Mouse (Mus musculus): Measurements from ENCODE around the gene Tnrc6b. TPM values are rescaled to one million over a fixed set of nuclear protein-coding genes. Genes with fewer than 3 reads are reported as not detected.
A peak's percentile ranks its signal among the peaks of the same experiment; 100 is the strongest.

Tnrc6b gene
- polyA plus RNA-seq, 1 experiment = 9.4 TPM

GRCm38 (mm10) chr15:80742991-80743474, 31.9 kb downstream of the Tnrc6b start:
- H3K36me3 ChIP-seq (ENCODE audit: control insufficient read depth, insufficient read depth) = no peaks in the 10 kb centered on the region
- no peaks in the 10 kb centered on the region for H3K27me3 ChIP-seq (ENCODE audit: control insufficient read depth, insufficient read depth, insufficient read length)
- H3K4me3 ChIP-seq (ENCODE audit: insufficient read depth, poor library complexity, severe bottlenecking) = no peak overlapping the region
- TF ChIP-seq MAX (IDR thresholded peaks at IDR 0.05) (peak; percentile 12), MYOD1 (IDR thresholded peaks at IDR 0.05; ENCODE audit: control insufficient read depth, insufficient read length, low read depth) (no peak), MYOG (IDR thresholded peaks at IDR 0.05; ENCODE audit: control insufficient read depth, extremely low read depth, insufficient read length) (no peak), USF1 (IDR thresholded peaks at IDR 0.05; ENCODE audit: low read depth) (no peak), CEBPB (IDR thresholded peaks at IDR 0.05; ENCODE audit: low read depth) (no peak), FOSL1 (IDR thresholded peaks at IDR 0.05; ENCODE audit: insufficient read depth, low read length, poor library complexity, severe bottlenecking) (no peak)
- no peak overlapping the region for H3ac ChIP-seq (ENCODE audit: control insufficient read depth, insufficient read length, low read depth)
- no peaks in the 10 kb centered on the region for H3K79me3 ChIP-seq (ENCODE audit: low read depth)
- no peaks in the 10 kb centered on the region for H3K79me2 ChIP-seq (ENCODE audit: control insufficient read depth, insufficient read depth)

GRCm38 (mm10) chr15:80743606-80744005, 32.5 kb downstream of the Tnrc6b start:
- Histone ChIP-seq H3K27me3 (ENCODE audit: control insufficient read depth, insufficient read depth, insufficient read length) (no peaks in the 10 kb centered on the region), H3K36me3 (ENCODE audit: control insufficient read depth, insufficient read depth) (no peaks in the 10 kb centered on the region), H3K79me2 (ENCODE audit: control insufficient read depth, insufficient read depth) (no peaks in the 10 kb centered on the region), H3K4me3 (ENCODE audit: insufficient read depth, poor library complexity, severe bottlenecking) (no peak overlapping the region), H3ac (ENCODE audit: control insufficient read depth, insufficient read length, low read depth) (no peak overlapping the region), H3K79me3 (ENCODE audit: low read depth) (no peaks in the 10 kb centered on the region)
- no peak for TF ChIP-seq CTCF (IDR thresholded peaks at IDR 0.05; ENCODE audit: control insufficient read depth, insufficient read depth, insufficient read length)
- TF ChIP-seq MYOD1 (IDR thresholded peaks at IDR 0.05; ENCODE audit: control insufficient read depth, insufficient read length, low read depth) = no peak
- TF ChIP-seq CEBPB (IDR thresholded peaks at IDR 0.05; ENCODE audit: low read depth) = no peak
- TF ChIP-seq FOSL1 (IDR thresholded peaks at IDR 0.05; ENCODE audit: insufficient read depth, low read length, poor library complexity, severe bottlenecking) = no peak
- TF ChIP-seq MYOG (IDR thresholded peaks at IDR 0.05; ENCODE audit: control insufficient read depth, extremely low read depth, insufficient read length) = no peak
- no peak for TF ChIP-seq USF1 (IDR thresholded peaks at IDR 0.05; ENCODE audit: low read depth)
- no peak for TF ChIP-seq MAX (IDR thresholded peaks at IDR 0.05)

- Histone ChIP-seq H3K79me2 (ENCODE audit: control insufficient read depth, insufficient read depth) (no peaks in the 10 kb centered on the region), H3K79me3 (ENCODE audit: low read depth) (no peaks in the 10 kb centered on the region), H3K4me3 (ENCODE audit: insufficient read depth, poor library complexity, severe bottlenecking) (no peak overlapping the region), H3K36me3 (ENCODE audit: control insufficient read depth, insufficient read depth) (no peaks in the 10 kb centered on the region), H3K27me3 (ENCODE audit: control insufficient read depth, insufficient read depth, insufficient read length) (no peaks in the 10 kb centered on the region), H3ac (ENCODE audit: control insufficient read depth, insufficient read length, low read depth) (no peak overlapping the region)
- TF ChIP-seq FOSL1 (IDR thresholded peaks at IDR 0.05; ENCODE audit: insufficient read depth, low read length, poor library complexity, severe bottlenecking) (no peak), MYOG (IDR thresholded peaks at IDR 0.05; ENCODE audit: control insufficient read depth, extremely low read depth, insufficient read length) (no peak), USF1 (IDR thresholded peaks at IDR 0.05; ENCODE audit: low read depth) (no peak), MYOD1 (IDR thresholded peaks at IDR 0.05; ENCODE audit: control insufficient read depth, insufficient read length, low read depth) (no peak), CTCF (IDR thresholded peaks at IDR 0.05; ENCODE audit: control insufficient read depth, insufficient read depth, insufficient read length) (no peak), CEBPB (IDR thresholded peaks at IDR 0.05; ENCODE audit: low read depth) (no peak)
Observed at GRCm38 (mm10) chr15:80744667-80745422, 33.7 kb downstream of the Tnrc6b start.

- Histone ChIP-seq H3K79me3 (ENCODE audit: low read depth) (no peaks in the 10 kb centered on the region), H3K79me2 (ENCODE audit: control insufficient read depth, insufficient read depth) (no peaks in the 10 kb centered on the region), H3K36me3 (ENCODE audit: control insufficient read depth, insufficient read depth) (no peaks in the 10 kb centered on the region), H3K27me3 (ENCODE audit: control insufficient read depth, insufficient read depth, insufficient read length) (no peaks in the 10 kb centered on the region), H3ac (ENCODE audit: control insufficient read depth, insufficient read length, low read depth) (no peak overlapping the region), H3K4me3 (ENCODE audit: insufficient read depth, poor library complexity, severe bottlenecking) (no peak overlapping the region)
- TF ChIP-seq USF1 (IDR thresholded peaks at IDR 0.05; ENCODE audit: low read depth) (no peak), CEBPB (IDR thresholded peaks at IDR 0.05; ENCODE audit: low read depth) (no peak), FOSL1 (IDR thresholded peaks at IDR 0.05; ENCODE audit: insufficient read depth, low read length, poor library complexity, severe bottlenecking) (no peak), MYOD1 (IDR thresholded peaks at IDR 0.05; ENCODE audit: control insufficient read depth, insufficient read length, low read depth) (no peak), MAX (IDR thresholded peaks at IDR 0.05) (no peak)
Observed at GRCm38 (mm10) chr15:80748979-80749378, 37.9 kb downstream of the Tnrc6b start.

GRCm38 (mm10) chr15:80753351-80753750, 42.2 kb downstream of the Tnrc6b start:
- Histone ChIP-seq H3ac (ENCODE audit: control insufficient read depth, insufficient read length, low read depth) (no peak overlapping the region), H3K79me3 (ENCODE audit: low read depth) (no peaks in the 10 kb centered on the region), H3K4me3 (ENCODE audit: insufficient read depth, poor library complexity, severe bottlenecking) (no peak overlapping the region), H3K27me3 (ENCODE audit: control insufficient read depth, insufficient read depth, insufficient read length) (no peaks in the 10 kb centered on the region), H3K36me3 (ENCODE audit: control insufficient read depth, insufficient read depth) (no peaks in the 10 kb centered on the region), H3K79me2 (ENCODE audit: control insufficient read depth, insufficient read depth) (no peaks in the 10 kb centered on the region)
- no peak for TF ChIP-seq MYOG (IDR thresholded peaks at IDR 0.05; ENCODE audit: control insufficient read depth, extremely low read depth, insufficient read length)
- no peak for TF ChIP-seq MYOD1 (IDR thresholded peaks at IDR 0.05; ENCODE audit: control insufficient read depth, insufficient read length, low read depth)
- TF ChIP-seq USF1 (IDR thresholded peaks at IDR 0.05; ENCODE audit: low read depth) = no peak
- no peak for TF ChIP-seq MAX (IDR thresholded peaks at IDR 0.05)
- TF ChIP-seq CTCF (IDR thresholded peaks at IDR 0.05; ENCODE audit: control insufficient read depth, insufficient read depth, insufficient read length) = no peak
- no peak for TF ChIP-seq CEBPB (IDR thresholded peaks at IDR 0.05; ENCODE audit: low read depth)
